Mouse (Mus musculus) heart, embryonic 13.5 days (tissue): ENCODE measurements around the gene Ccdc84. TPM values are rescaled to one million over a fixed set of nuclear protein-coding genes. Genes with fewer than 3 reads are reported as not detected.

Source experiments
- ATAC-seq: fragments of 200-750 bp; cut with Nextera tagmentation; 2 replicates; pipeline ENCODE4 v1.8.0; 2017; ENCODE audit warnings: moderate TSS enrichment; ENCODE audit not compliant: insufficient number of reproducible peaks, low FRiP score, low TSS enrichment; ENCODE audit errors: extremely low read depth
- H3K27ac ChIP-seq: fragments of 300-500 bp; sonication (generic); replicated peaks from 2 replicates; pipeline ENCODE4 v1.5.1; 2015; ENCODE audit warnings: moderate library complexity, mild to moderate bottlenecking, inconsistent platforms
- H3K27me3 ChIP-seq: fragments of 300-500 bp; sonication (generic); replicated peaks from 2 replicates; pipeline ENCODE4 v1.6.1; 2015; ENCODE audit warnings: mild to moderate bottlenecking, inconsistent platforms
- H3K36me3 ChIP-seq: fragments of 300-500 bp; sonication (generic); 2 replicates; pipeline ENCODE4 v1.6.1; 2015; ENCODE audit warnings: mild to moderate bottlenecking, inconsistent platforms
- H3K4me1 ChIP-seq: fragments of 300-500 bp; sonication (generic); 2 replicates; pipeline ENCODE4 v1.6.1; 2015; ENCODE audit warnings: inconsistent platforms
- H3K4me2 ChIP-seq: fragments of 300-500 bp; sonication (generic); 2 replicates; pipeline ENCODE4 v1.6.1; 2015; ENCODE audit warnings: inconsistent platforms, mild to moderate bottlenecking, moderate library complexity
- H3K4me3 ChIP-seq: fragments of 300-500 bp; sonication (generic); 2 replicates; pipeline ENCODE4 v1.5.1; 2015; ENCODE audit warnings: moderate library complexity, mild to moderate bottlenecking, inconsistent platforms
- H3K9ac ChIP-seq: fragments of 300-500 bp; sonication (generic); 2 replicates; pipeline ENCODE4 v1.6.1; 2015; ENCODE audit warnings: inconsistent platforms, mild to moderate bottlenecking, moderate library complexity
- H3K9me3 ChIP-seq: fragments of 300-500 bp; sonication (generic); 2 replicates; pipeline ENCODE4 v1.6.1; 2016; ENCODE audit warnings: inconsistent platforms
- WGBS: fragments of 180-500 bp; shearing (Covaris S2); methylation state at CpG from one replicate; pipeline ENCODE4 v1.1.7; 2015; ENCODE audit warnings: mixed read lengths; 5-methylcytosine and 5-hydroxymethylcytosine counted together
- polyA plus RNA-seq: library from polyadenylated mRNA; unstranded; fragments of >200 nt; fragmentation: Nextera tagmentation; extraction: Ambion mirVana; gene quantifications from 2 replicates; pipeline ENCODE4 v1.2.1, GENCODE M21; 2015

The Ccdc84 gene
- polyA plus RNA-seq, 1 experiment from 2014 or later: 21.4 TPM

DNA sequence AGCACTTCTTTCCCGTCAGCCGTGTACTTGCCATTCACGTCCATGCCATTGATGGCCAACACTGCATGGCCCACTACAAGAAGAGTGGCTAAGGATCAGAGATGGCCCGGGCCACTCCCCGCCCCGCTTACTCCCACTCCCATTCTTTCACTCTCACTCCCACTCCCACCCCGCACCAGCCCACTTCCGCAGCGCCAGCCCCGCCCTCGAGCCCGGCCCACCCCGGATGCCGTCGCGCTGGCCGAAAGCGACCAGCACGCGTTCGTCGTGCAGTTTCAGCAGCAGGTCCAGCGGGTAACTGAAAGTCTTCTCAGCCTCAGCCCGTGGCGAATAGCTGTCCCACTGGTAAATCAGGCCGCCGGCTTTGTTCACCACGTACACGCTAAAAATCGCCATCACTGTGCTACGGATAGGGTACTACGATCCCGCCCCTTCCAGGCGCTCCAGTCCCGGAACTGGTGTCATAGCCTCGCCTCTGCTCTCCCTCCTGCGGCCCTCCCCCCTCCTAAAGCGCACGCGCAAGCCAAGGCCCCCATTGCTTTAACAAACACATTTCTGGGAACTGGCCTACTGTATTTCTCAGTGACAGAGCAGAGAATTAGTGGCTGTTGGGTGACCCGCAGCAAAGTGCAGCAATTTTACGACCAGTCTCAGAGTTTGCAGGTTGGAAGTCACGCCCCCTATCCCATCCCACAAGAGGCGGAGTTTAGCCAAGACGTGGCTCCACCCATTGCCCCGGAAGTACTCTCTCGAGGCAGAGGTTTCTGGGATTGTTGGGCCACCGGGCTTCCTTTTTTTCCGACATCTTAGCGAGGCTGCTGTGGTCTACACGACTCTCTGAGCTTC is 11.2 kb downstream of the Ccdc84 start, which contains the start of the genes Rps25 and Trappc4:
Gene Rps25 (plus strand): TSS at position 234 of the 846 bp plus-strand sequence.
Gene Trappc4 (minus strand): TSS at position 695 of the 846 bp plus-strand sequence.
- peak within 1 kb of the TSS; percentile 95 for H3K9ac ChIP-seq
- H3K36me3 ChIP-seq: peaks cover 73% of the 10 kb centered on the region
- H3K9me3 ChIP-seq: no peaks in the 10 kb centered on the region
- H3K4me1 ChIP-seq: peaks cover 30% of the 10 kb centered on the region
- no peaks in the 10 kb centered on the region for H3K27me3 ChIP-seq
- peak within 1 kb of the TSS; percentile 94 for H3K4me3 ChIP-seq
- peak within 1 kb of the TSS; percentile 90 for H3K27ac ChIP-seq
- ATAC-seq: peak; percentile 93
- under 1% methylated on average over 51 of the region's 51 CpGs for WGBS
- peak within 1 kb of the TSS; percentile 88 for H3K4me2 ChIP-seq

DNA sequence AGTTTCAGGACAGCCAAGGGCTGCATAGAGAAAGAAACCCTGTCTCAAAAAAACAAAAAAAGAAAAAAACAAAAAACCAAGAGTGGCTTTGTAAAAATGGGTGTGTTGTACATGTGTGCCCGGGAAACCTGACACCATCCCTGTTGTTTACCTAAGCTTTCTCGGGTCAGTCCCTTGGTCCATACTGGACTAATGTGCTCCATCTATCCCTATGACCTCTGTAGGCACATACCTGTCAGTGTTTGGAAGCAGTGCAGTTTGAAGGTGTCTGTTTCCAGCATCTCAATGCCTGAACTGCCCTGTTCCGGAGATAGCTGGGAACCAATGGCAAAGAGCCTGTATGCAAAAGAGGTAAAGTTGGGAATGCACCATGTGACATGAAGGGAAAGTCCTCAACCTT is 13.4 kb downstream of the Ccdc84 start:
- Histone ChIP-seq H3K4me1 (peaks cover 49% of the 10 kb centered on the region), H3K36me3 (peaks cover 73% of the 10 kb centered on the region), H3K4me3 (no peak overlapping the region), H3K4me2 (no peak overlapping the region), H3K9ac (no peak overlapping the region), H3K9me3 (no peaks in the 10 kb centered on the region), H3K27me3 (no peaks in the 10 kb centered on the region), H3K27ac (no peak overlapping the region)
- WGBS: 85% methylated on average over 3 of the region's 3 CpGs
- no peak for ATAC-seq

DNA sequence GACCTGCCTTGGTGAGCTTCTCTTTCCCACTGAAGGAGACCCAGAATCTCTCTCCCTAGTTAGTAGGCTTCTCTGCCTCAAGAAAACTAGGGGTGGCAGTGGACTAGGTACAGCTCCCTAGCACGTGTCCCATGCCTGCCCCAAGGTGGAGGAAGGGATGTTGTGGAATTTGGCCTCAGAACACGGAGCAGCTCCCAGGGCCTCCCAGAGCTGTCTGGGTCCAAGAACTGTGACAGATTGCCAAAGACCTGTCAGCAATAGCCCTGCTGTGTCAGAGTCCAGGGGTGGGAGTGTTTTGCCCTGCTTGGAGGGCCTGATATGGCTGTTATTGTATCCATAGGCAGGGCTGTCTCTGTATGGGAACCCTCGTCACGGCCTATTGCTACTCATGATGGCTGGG is 17.3 kb downstream of the Ccdc84 start:
- 52% methylated on average over 4 of the region's 4 CpGs for WGBS
- H3K4me3 ChIP-seq: no peak overlapping the region
- H3K9ac ChIP-seq: peak overlapping the region; percentile 58; the same call in 1 of the 2 replicates
- H3K36me3 ChIP-seq: peaks cover 74% of the 10 kb centered on the region
- no peaks in the 10 kb centered on the region for H3K27me3 ChIP-seq
- H3K4me1 ChIP-seq: peaks cover 54% of the 10 kb centered on the region
- no peak overlapping the region for H3K4me2 ChIP-seq
- peak overlapping the region; percentile 45 for H3K27ac ChIP-seq
- no peak for ATAC-seq
- H3K9me3 ChIP-seq: no peaks in the 10 kb centered on the region

DNA sequence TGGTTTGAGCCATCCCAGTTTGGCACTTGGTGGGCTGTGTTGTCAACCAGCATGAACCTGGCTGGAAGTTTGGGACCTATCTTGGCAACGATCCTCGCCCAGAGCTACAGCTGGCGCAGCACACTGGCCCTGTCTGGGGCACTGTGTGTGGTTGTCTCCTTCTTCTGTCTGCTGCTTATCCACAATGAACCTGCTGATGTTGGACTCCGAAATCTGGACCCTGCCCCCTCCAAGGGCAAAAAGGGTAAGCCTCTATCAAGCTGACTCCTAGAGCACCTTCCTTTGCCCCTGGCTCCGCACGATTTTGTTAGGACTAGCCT is 18.6 kb downstream of the Ccdc84 start:
- no peak overlapping the region for H3K9ac ChIP-seq
- no peak overlapping the region for H3K4me2 ChIP-seq
- 89% methylated on average over 6 of the region's 6 CpGs for WGBS
- peaks cover 48% of the 10 kb centered on the region for H3K4me1 ChIP-seq
- H3K27ac ChIP-seq: no peak overlapping the region
- H3K27me3 ChIP-seq: no peaks in the 10 kb centered on the region
- ATAC-seq: no peak
- H3K36me3 ChIP-seq: peaks cover 63% of the 10 kb centered on the region
- H3K9me3 ChIP-seq: no peaks in the 10 kb centered on the region
- no peak overlapping the region for H3K4me3 ChIP-seq

DNA sequence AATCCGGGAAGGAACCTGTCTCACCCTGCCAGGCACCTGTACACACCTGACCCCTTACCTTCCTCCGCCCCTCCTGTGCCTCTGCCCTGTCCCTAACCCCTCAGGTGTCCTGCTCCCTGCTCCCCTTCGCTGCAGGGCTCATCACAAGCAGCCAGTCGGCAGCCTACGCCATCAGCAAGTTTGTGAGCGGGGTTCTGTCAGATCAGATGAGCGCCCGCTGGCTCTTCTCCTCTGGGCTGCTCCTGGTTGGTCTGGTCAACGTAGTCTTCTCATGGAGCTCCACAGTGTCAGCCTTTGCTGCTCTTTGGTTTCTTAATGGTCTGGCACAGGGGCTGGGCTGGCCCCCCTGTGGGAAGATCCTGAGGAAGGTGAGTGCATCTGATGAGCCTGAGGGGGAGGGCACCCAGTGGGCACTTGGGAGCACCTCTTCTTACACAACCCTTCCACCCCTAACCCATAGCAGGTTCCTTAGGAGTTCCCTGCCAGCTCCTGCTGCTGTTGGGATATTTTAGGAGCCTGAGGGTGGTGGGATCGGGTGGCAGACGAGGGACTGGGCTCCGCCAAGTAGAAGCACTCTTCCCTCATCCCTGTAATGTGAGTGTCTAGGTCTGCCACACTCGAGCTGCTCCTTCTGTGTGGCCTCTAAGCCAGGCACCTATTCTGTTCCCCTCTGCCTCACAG is 19.1 kb downstream of the Ccdc84 start:
- Histone ChIP-seq H3K4me3 (no peak overlapping the region), H3K27ac (no peak overlapping the region), H3K9me3 (no peaks in the 10 kb centered on the region), H3K4me1 (peaks cover 48% of the 10 kb centered on the region), H3K9ac (peak overlapping the region; percentile 24; the same call in 1 of the 2 replicates), H3K27me3 (no peaks in the 10 kb centered on the region), H3K36me3 (peaks cover 58% of the 10 kb centered on the region), H3K4me2 (no peak overlapping the region)
- ATAC-seq: no peak
- 77% methylated on average over 13 of the region's 13 CpGs for WGBS

DNA sequence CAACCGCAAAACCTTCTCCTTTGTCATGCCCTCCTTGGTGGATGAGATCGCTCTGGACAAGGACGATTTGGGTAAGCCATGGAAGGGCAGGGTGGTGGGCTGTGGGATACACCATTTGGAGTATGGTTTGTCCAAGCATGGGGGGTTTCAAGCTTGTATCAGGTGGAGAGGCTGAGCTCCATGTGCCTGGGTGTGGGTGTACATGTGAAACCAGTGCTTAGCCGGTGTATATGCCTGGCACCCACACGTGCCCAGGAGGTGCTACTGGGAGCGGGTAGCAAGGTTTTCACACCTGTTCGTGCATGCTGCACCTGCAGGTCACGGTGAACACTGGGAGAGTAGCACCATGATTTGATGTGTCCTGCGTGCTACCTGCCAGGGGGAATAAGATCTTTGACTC is 19.8 kb downstream of the Ccdc84 start:
- Histone ChIP-seq H3K36me3 (peaks cover 51% of the 10 kb centered on the region), H3K4me2 (peak overlapping the region; percentile 86)

DNA sequence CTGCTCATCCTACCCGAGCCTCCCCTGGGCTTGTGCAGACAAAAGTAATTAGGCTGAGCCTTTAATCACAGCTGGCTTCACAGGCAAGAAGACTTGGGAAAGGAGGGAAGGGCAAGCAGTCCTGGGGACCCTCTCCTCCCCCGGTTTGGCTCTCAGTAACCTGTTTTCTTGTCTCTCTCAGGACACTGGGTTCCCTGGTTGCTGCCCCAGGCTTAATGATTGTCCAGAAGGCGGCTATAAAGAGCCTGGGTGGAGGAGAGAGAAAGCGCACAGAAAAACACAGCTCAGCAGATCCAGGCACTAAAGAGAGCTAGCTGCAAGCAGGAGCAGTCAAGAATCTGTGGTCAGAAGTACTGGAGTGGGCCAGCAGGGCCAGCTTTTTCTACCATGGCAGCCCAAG is 20.3 kb downstream of the Ccdc84 start:
- peak overlapping the region; percentile 94 for H3K9ac ChIP-seq
- H3K4me3 ChIP-seq: peak overlapping the region; percentile 80
- peaks cover 46% of the 10 kb centered on the region for H3K36me3 ChIP-seq
- H3K4me2 ChIP-seq: peak overlapping the region; percentile 86
- WGBS: 33% methylated on average over 4 of the region's 4 CpGs
- ATAC-seq: no peak
- H3K9me3 ChIP-seq: no peaks in the 10 kb centered on the region
- H3K4me1 ChIP-seq: peaks cover 48% of the 10 kb centered on the region
- H3K27ac ChIP-seq: peak overlapping the region; percentile 91; the same call in 1 of the 2 replicates
- H3K27me3 ChIP-seq: no peaks in the 10 kb centered on the region

More for the DNA sequence above, 19.8 kb downstream of the Ccdc84 start:
- H3K4me3 ChIP-seq: peak overlapping the region; percentile 80
- peak overlapping the region; percentile 91; the same call in 1 of the 2 replicates for H3K27ac ChIP-seq
- H3K9me3 ChIP-seq: no peaks in the 10 kb centered on the region
- no peak for ATAC-seq
- peak overlapping the region; percentile 94 for H3K9ac ChIP-seq
- H3K4me1 ChIP-seq: peaks cover 48% of the 10 kb centered on the region
- 78% methylated on average over 9 of the region's 9 CpGs for WGBS
- H3K27me3 ChIP-seq: no peaks in the 10 kb centered on the region

DNA sequence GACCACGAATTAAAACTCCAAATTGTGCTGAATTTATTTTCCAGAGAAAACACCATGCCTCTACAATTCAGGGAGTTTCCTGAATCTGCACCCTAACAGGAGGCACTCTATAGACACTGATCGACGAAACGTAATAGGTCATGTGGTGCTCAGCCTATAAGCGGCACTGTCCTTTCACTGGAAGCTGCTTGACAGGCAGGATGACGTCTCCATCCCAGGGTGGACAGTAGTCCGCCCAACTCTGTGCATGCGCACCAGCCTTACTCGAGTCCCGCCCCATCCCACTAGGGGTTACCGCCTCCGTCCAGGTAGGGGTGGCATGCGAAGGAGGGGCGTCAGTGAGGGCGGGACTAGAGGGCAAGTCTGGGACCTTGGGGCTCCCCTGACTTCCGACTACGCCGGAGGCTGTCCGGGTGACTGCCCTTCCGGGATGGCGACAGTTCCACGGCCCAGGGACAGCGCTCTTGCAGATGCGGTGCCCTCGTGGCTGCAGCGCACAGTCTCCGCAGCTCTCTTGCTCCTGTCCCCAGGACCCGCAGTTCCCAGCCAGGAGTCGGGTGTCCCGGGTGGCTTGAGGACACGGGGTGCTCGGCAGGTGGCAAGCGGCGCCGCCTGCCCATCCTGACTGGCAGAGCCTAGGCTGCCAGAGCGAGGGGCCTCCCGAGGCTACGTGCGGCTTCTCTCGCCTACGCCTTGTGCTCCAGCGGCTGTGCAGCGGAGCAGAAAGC is 21.5 kb downstream of the Ccdc84 start, which contains the start of gene Slc37a4:
Gene Slc37a4 (plus strand): TSS at position 169 of the 728 bp plus-strand sequence.
- H3K4me2 ChIP-seq: peak within 1 kb of the TSS; percentile 86
- H3K36me3 ChIP-seq: peaks cover 44% of the 10 kb centered on the region
- H3K4me3 ChIP-seq: peak within 1 kb of the TSS; percentile 80
- peak; percentile 99 for ATAC-seq
- WGBS: under 1% methylated on average over 43 of the region's 43 CpGs
- no peaks in the 10 kb centered on the region for H3K9me3 ChIP-seq
- H3K9ac ChIP-seq: peak within 1 kb of the TSS; percentile 94
- peak within 1 kb of the TSS; percentile 91 for H3K27ac ChIP-seq
- peaks cover 45% of the 10 kb centered on the region for H3K4me1 ChIP-seq
- H3K27me3 ChIP-seq: no peaks in the 10 kb centered on the region

DNA sequence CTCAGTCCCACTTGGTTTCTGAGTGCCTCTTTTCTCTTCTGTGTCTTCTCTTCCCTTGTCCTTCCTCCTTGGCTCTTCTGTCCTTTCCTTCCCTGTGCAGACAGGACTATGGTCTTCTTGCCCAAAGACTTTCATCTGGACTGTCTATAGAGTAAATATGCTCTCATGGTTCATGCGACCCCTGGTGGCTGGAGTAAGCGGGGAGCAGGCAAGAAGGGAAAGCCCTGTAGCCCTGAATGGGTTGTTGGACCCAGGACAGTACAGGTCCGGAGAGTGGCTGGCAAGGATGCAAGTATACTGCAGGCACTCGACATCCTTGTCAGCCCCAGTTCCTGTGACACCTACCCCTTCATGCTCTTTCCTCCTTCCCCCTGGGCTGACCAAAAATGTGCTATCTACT is 26.9 kb downstream of the Ccdc84 start:
- no peak overlapping the region for H3K9ac ChIP-seq
- H3K36me3 ChIP-seq: peaks cover 64% of the 10 kb centered on the region
- no peak overlapping the region for H3K4me3 ChIP-seq
- no peaks in the 10 kb centered on the region for H3K27me3 ChIP-seq
- 35% methylated on average over 4 of the region's 4 CpGs for WGBS
- H3K4me2 ChIP-seq: no peak overlapping the region
- no peaks in the 10 kb centered on the region for H3K9me3 ChIP-seq
- H3K4me1 ChIP-seq: peaks cover 6% of the 10 kb centered on the region
- 0 out of 2 replicates have a peak, but pooled peaks have one; percentile 32 for ATAC-seq
- H3K27ac ChIP-seq: no peak overlapping the region

DNA sequence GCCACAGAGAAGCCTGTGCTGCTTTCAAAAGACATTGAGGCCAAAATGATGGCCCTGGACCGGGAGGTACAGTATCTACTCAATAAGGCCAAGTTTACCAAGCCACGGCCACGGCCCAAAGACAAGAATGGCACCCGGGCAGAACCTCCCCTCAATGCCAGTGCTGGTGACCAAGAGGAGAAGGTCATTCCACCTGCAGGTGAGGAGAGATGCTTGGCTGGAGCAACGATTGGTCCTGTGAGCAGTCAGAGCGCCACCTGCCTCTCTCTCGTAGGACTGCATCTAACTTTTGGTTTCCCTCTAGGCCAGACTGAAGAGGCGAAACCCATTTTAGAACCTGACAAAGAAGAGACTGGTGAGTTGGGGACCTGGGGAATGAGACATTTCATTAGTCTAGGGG is 29.1 kb downstream of the Ccdc84 start:
- WGBS: 62% methylated on average over 8 of the region's 8 CpGs
- ATAC-seq: no peak
- H3K9ac ChIP-seq: no peak overlapping the region
- H3K4me1 ChIP-seq: no peaks in the 10 kb centered on the region
- no peaks in the 10 kb centered on the region for H3K27me3 ChIP-seq
- H3K9me3 ChIP-seq: no peaks in the 10 kb centered on the region
- no peak overlapping the region for H3K27ac ChIP-seq
- no peak overlapping the region for H3K4me2 ChIP-seq
- H3K4me3 ChIP-seq: no peak overlapping the region
- H3K36me3 ChIP-seq: peaks cover 86% of the 10 kb centered on the region

DNA sequence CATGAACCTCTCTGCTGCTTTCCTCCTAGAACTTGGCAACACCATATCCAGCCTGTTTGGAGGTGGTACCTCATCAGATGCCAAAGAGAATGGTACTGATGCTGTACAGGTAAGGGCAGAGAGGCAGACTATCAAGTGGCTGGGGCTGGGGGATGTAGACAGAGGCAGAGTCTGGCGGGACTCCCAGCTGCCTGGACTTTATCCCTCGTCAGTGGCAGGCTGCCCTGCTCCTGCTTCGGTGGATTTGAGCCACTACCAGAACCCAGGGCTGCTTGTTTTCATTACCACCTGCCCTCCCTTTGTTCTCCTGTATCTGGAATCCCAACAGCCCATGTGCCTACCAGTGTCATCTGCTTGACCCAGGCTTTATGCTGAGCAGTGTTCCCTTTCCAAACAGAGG is 31.1 kb downstream of the Ccdc84 start:
- H3K27ac ChIP-seq: no peak overlapping the region
- no peak for ATAC-seq
- no peaks in the 10 kb centered on the region for H3K4me1 ChIP-seq
- no peak overlapping the region for H3K4me2 ChIP-seq
- no peak overlapping the region for H3K9ac ChIP-seq
- WGBS: 71% methylated on average over 3 of the region's 3 CpGs
- no peaks in the 10 kb centered on the region for H3K27me3 ChIP-seq
- H3K4me3 ChIP-seq: no peak overlapping the region
- H3K9me3 ChIP-seq: no peaks in the 10 kb centered on the region
- H3K36me3 ChIP-seq: peaks cover 98% of the 10 kb centered on the region
